Mouse (Mus musculus): ENCODE results near the gene Cmtm5. TPM values are rescaled to one million over a fixed set of nuclear protein-coding genes. Genes with fewer than 3 reads are reported as not detected.
"Not testable (repeated sequence)": the region's sequence is repeated elsewhere in the genome, so short reads cannot be mapped to it uniquely, and the experiment has no call there.

The Cmtm5 gene
- polyA plus RNA-seq, 2 experiments, result 18.6 to 22.7 TPM

DNA sequence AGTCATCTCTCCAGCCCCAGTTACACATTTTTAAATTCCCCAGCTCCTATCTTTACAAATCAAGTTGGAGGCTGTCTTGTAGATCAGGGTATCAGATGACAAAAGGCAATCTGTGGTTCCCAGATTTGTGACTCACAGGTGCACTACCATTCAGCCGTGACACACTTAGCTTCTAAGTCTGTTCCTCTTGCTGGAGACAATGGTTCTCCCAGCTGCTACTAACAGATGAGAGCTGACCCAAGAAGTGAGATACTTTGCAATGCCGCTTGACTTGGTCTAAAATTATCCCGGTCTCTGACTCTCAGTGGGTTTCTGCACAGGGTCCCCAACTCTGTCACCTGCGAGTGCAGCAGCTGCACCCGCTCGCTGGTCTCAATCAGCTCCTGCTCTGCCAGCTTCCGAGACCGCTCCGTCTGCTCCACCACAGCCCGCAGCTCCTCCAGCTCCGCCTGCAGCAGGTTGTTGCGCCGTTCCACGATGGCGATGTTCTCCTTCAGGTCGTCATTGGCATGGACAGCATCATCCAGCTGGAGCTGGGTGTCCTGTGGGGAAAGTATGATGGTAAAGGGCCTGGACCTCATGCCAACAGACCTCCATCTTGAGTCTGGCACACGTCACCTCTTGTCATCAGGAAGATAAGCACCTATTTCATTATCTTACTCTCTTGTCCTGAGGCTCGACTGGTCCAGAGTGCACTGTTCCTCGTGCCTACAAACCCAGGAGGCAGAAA, 10.1 kb downstream of the Cmtm5 start:
- no peak overlapping the region for H3K27ac ChIP-seq (replicated peaks; ENCODE audit: low read depth, low read length)
- peak; percentile 68; the same call in 1 of the 2 replicates for ATAC-seq (ENCODE audit: low FRiP score, low read depth)
- no peak overlapping the region for H3K4me2 ChIP-seq (replicated peaks; ENCODE audit: low read depth, low read length, severe bottlenecking)
- no peak for DNase-seq (ENCODE audit: low spot score)
- no peaks in the 10 kb centered on the region for H3K27me3 ChIP-seq (ENCODE audit: control insufficient read depth, insufficient read depth, low read length)
- H3K9ac ChIP-seq (ENCODE audit: low read depth, low read length, severe bottlenecking), result no peak overlapping the region
- no peak for TF ChIP-seq POLR2A (IDR thresholded peaks at IDR 0.05; ENCODE audit: borderline replicate concordance, extremely low read depth, insufficient read depth, insufficient read length)
- H3K4me3 ChIP-seq (replicated peaks; ENCODE audit: low read length), result no peak overlapping the region
- no peaks in the 10 kb centered on the region for H3K9me3 ChIP-seq (ENCODE audit: control insufficient read depth, low read length)
- 69% methylated on average over 19 of the region's 19 CpGs for WGBS
- H3K36me3 ChIP-seq (ENCODE audit: control insufficient read depth, insufficient read depth, low read length), result no peaks in the 10 kb centered on the region
- H3K4me1 ChIP-seq (ENCODE audit: control insufficient read depth, insufficient read depth, low read length), result no peaks in the 10 kb centered on the region

DNA sequence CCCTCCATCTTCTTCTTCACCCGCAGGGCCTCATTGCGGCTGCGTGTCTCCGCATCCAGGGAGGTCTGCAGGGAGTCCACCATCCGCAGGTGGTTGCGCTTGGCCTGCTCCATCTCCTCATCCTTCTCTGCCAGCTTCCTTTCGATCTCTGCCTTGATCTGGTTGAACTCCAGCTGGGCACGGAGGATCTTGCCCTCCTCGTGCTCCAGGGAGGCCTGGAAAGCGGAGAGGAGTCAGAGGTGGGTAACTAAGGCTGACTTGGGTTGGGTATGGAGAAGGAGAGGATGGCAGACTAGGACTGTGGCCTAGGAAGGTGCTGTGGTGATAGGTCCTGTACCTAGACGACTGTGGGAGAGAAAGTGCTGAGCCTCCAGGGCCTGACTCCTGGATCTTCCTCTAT, 10.9 kb downstream of the Cmtm5 start:
- not testable (repeated sequence) for H3K4me1 ChIP-seq (ENCODE audit: control insufficient read depth, insufficient read depth, low read length); DNase-seq (ENCODE audit: low spot score); H3K27me3 ChIP-seq (ENCODE audit: control insufficient read depth, insufficient read depth, low read length); H3K4me3 ChIP-seq (replicated peaks; ENCODE audit: low read length); H3K27ac ChIP-seq (replicated peaks; ENCODE audit: low read depth, low read length); H3K4me2 ChIP-seq (replicated peaks; ENCODE audit: low read depth, low read length, severe bottlenecking); H3K36me3 ChIP-seq (ENCODE audit: control insufficient read depth, insufficient read depth, low read length); ATAC-seq (ENCODE audit: low FRiP score, low read depth); H3K9me3 ChIP-seq (ENCODE audit: control insufficient read depth, low read length); H3K9ac ChIP-seq (ENCODE audit: low read depth, low read length, severe bottlenecking)
- 81% methylated on average over 6 of the region's 11 CpGs for WGBS

GRCm38 (mm10) chr14:54948781-54949180, 12.7 kb downstream of the Cmtm5 start:
- H3K9ac ChIP-seq (ENCODE audit: low read depth, low read length, severe bottlenecking), result no peak overlapping the region
- no peaks in the 10 kb centered on the region for H3K27me3 ChIP-seq (ENCODE audit: control insufficient read depth, insufficient read depth, low read length)
- ATAC-seq (ENCODE audit: low FRiP score, low read depth) (no peak), DNase-seq (ENCODE audit: low spot score) (no peak)
- H3K4me1 ChIP-seq (ENCODE audit: control insufficient read depth, insufficient read depth, low read length), result no peaks in the 10 kb centered on the region
- H3K4me3 ChIP-seq (replicated peaks; ENCODE audit: low read length), result no peak overlapping the region
- H3K36me3 ChIP-seq (ENCODE audit: control insufficient read depth, insufficient read depth, low read length), result no peaks in the 10 kb centered on the region
- no peaks in the 10 kb centered on the region for H3K9me3 ChIP-seq (ENCODE audit: control insufficient read depth, low read length)
- 85% methylated on average over 9 of the region's 9 CpGs for WGBS
- TF ChIP-seq POLR2A (IDR thresholded peaks at IDR 0.05; ENCODE audit: borderline replicate concordance, extremely low read depth, insufficient read depth, insufficient read length), result no peak
- H3K4me2 ChIP-seq (replicated peaks; ENCODE audit: low read depth, low read length, severe bottlenecking), result no peak overlapping the region
- no peak overlapping the region for H3K27ac ChIP-seq (replicated peaks; ENCODE audit: low read depth, low read length)

- H3K36me3 ChIP-seq (ENCODE audit: control insufficient read depth, insufficient read depth, low read length), result no peaks in the 10 kb centered on the region
- no peaks in the 10 kb centered on the region for H3K27me3 ChIP-seq (ENCODE audit: control insufficient read depth, insufficient read depth, low read length)
- DNase-seq (ENCODE audit: low spot score) (no peak), ATAC-seq (ENCODE audit: low FRiP score, low read depth) (no peak)
- no peaks in the 10 kb centered on the region for H3K4me1 ChIP-seq (ENCODE audit: control insufficient read depth, insufficient read depth, low read length)
- WGBS, result 53% methylated on average over 12 of the region's 12 CpGs
- H3K4me2 ChIP-seq (replicated peaks; ENCODE audit: low read depth, low read length, severe bottlenecking), result no peak overlapping the region
- H3K27ac ChIP-seq (replicated peaks; ENCODE audit: low read depth, low read length), result no peak overlapping the region
- H3K9ac ChIP-seq (ENCODE audit: low read depth, low read length, severe bottlenecking), result no peak overlapping the region
- no peak overlapping the region for H3K4me3 ChIP-seq (replicated peaks; ENCODE audit: low read length)
- H3K9me3 ChIP-seq (ENCODE audit: control insufficient read depth, low read length), result no peaks in the 10 kb centered on the region
- TF ChIP-seq POLR2A (IDR thresholded peaks at IDR 0.05; ENCODE audit: borderline replicate concordance, extremely low read depth, insufficient read depth, insufficient read length), result no peak
Observed at GRCm38 (mm10) chr14:54950493-54950892, 14.4 kb downstream of the Cmtm5 start.

DNA sequence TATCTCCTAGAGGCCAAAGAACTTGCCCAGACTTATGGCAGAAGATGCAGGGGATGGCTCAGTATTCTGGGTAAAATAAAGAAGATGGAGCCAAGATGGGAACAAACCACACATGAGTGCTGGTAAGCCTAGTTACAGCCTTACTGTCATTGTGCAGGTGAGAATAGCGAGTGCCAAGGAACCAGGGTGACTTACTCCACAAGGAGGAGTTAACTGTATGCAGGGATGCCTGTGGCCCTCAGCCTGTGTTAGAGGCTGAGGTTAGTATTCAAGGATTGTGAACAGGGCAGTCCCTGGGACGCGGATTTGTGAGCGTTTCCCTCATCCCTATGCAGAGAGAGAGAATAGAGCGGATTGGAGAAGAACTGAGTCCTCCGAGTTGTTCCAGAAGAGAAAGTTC, 15.5 kb downstream of the Cmtm5 start:
- Histone ChIP-seq H3K9me3 (ENCODE audit: control insufficient read depth, low read length) (no peaks in the 10 kb centered on the region), H3K4me1 (ENCODE audit: control insufficient read depth, insufficient read depth, low read length) (no peaks in the 10 kb centered on the region), H3K4me3 (replicated peaks; ENCODE audit: low read length) (no peak overlapping the region), H3K4me2 (replicated peaks; ENCODE audit: low read depth, low read length, severe bottlenecking) (no peak overlapping the region), H3K27ac (replicated peaks; ENCODE audit: low read depth, low read length) (no peak overlapping the region), H3K36me3 (ENCODE audit: control insufficient read depth, insufficient read depth, low read length) (no peaks in the 10 kb centered on the region), H3K27me3 (ENCODE audit: control insufficient read depth, insufficient read depth, low read length) (no peaks in the 10 kb centered on the region), H3K9ac (ENCODE audit: low read depth, low read length, severe bottlenecking) (no peak overlapping the region)
- DNase-seq (ENCODE audit: low spot score) (no peak), ATAC-seq (ENCODE audit: low FRiP score, low read depth) (no peak)
- WGBS, result 84% methylated on average over 6 of the region's 6 CpGs
- TF ChIP-seq POLR2A (IDR thresholded peaks at IDR 0.05; ENCODE audit: borderline replicate concordance, extremely low read depth, insufficient read depth, insufficient read length), result no peak
